24 mouse cellular contexts compared by ENCODE assay signal in the genomic region with DNA sequence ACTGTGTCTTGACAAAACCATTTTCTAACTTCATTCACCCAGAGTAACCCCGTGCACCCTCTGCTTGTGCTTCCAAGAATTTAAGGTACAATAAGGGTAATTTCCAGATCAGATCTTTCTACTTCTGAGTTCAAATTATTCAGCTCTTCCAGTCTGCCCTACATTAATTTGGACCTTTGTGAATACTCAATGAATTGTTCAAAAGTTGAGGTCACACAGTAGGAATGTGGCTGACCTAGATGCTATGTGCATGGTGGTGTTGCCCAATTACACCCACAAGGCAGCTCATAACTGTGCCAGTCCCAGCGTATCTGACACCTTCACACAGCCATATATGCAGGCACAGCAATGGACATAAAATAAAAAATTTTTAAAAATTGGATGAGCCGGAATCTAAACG. TPM values are rescaled to one million over a fixed set of nuclear protein-coding genes. Genes with fewer than 3 reads are reported as not detected.
"Had no signal": no experiment of that assay in that cellular context is flagged by ENCODE, and none has a peak within 500 bp of the region (broad histone marks: within the 10 kb centered on the region; RNA-seq: fewer than 3 reads in every experiment).

No protein-coding gene starts in this region.

- H3K4me2 ChIP-seq: neural tube, embryonic 12.5 days; neural tube, embryonic 13.5 days; neural tube, embryonic 15.5 days; stomach, embryonic 15.5 days had no signal

- H3K9ac ChIP-seq: neural tube, embryonic 12.5 days; neural tube, embryonic 13.5 days; neural tube, embryonic 15.5 days; stomach, embryonic 15.5 days had no signal

- H3K4me3 ChIP-seq: neural tube, embryonic 12.5 days; neural tube, embryonic 13.5 days; neural tube, embryonic 15.5 days; stomach, embryonic 15.5 days had no signal

- H3K4me1 ChIP-seq: neural tube, embryonic 12.5 days; neural tube, embryonic 13.5 days; neural tube, embryonic 15.5 days; stomach, embryonic 15.5 days had no signal

- DNase-seq: right cerebral cortex, adult 18-20 months; right cerebral cortex, postnatal 14 days; right cerebral cortex, postnatal 25 days; right cerebral cortex, postnatal 4 days; spleen, adult 18-20 months; thymus, adult 18-20 months; thymus, adult 2 months; thymus, postnatal 14 days; thymus, postnatal 25 days; thymus, postnatal 36 days; thymus, postnatal 4 days had no signal

- H3K27me3 ChIP-seq: neural tube, embryonic 12.5 days; neural tube, embryonic 13.5 days; neural tube, embryonic 15.5 days; stomach, embryonic 15.5 days had no signal

- H3K9me3 ChIP-seq: neural tube, embryonic 12.5 days; neural tube, embryonic 13.5 days; neural tube, embryonic 15.5 days; stomach, embryonic 15.5 days had no signal

- H3K27ac ChIP-seq: neural tube, embryonic 12.5 days; neural tube, embryonic 13.5 days; neural tube, embryonic 15.5 days; stomach, embryonic 15.5 days; stomach, postnatal 0 days had no signal

RNA-seq across cellular contexts. Expression of a gene that starts 30.4 kb away (rescaled TPM):
- total RNA-seq: neutrophil, adult 5-6 weeks had no signal
- polyA plus RNA-seq: neural tube, embryonic 13.5 days; neural tube, embryonic 14.5 days; neural tube, embryonic 15.5 days; small intestine, adult 2 months; spleen, adult 2 months; stomach, embryonic 14.5 days; stomach, embryonic 15.5 days; stomach, embryonic 16.5 days; stomach, postnatal 0 days; thymus, postnatal 0 days; urinary bladder, adult 2 months had no signal
